Mouse (Mus musculus) C2C12 (cell line): ENCODE data around the gene Prop1.

ENCODE experiments used
- CTCF ChIP-seq: IDR thresholded peaks from one replicate; pipeline ENCODE4 v1.5.1; 2011; ENCODE audit not compliant: control insufficient read depth, insufficient read depth, insufficient read length
- FOSL1 ChIP-seq: IDR thresholded peaks from one replicate; pipeline ENCODE4 v1.8.0; 2011; ENCODE audit warnings: mild to moderate bottlenecking, low read length; ENCODE audit not compliant: poor library complexity, insufficient read depth, severe bottlenecking
- MAX ChIP-seq: IDR thresholded peaks from one replicate; pipeline ENCODE4 v1.6.1; 2011; ENCODE audit warnings: mild to moderate bottlenecking, control low read depth
- MYOD1 ChIP-seq: IDR thresholded peaks from one replicate; pipeline ENCODE4 v1.6.1; 2011; ENCODE audit warnings: low read depth; ENCODE audit not compliant: control insufficient read depth, insufficient read length
- MYOG ChIP-seq: IDR thresholded peaks from one replicate; pipeline ENCODE4 v1.6.1; 2011; ENCODE audit not compliant: control insufficient read depth, insufficient read length; ENCODE audit errors: extremely low read depth

DNA sequence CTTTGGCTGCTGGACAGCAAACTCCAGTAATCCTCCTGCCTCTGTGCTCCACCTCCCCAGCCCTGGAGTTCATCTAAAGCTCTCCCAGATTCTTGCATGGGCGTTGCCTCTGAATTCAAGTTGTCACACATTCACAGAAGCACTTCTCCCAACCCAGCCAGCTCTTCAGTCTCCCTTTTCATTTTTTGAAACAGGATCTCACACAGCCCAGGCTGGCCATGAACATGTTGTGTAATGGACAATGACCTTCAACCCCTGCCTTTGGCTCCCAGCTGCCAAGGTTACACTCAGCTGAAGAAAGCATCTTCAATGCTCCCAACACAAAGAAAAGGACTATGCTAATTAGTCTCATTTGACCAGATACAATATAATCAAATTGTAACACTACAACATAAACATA, 40.3 kb downstream of the Prop1 start:
- TF ChIP-seq CTCF (no peak), MAX (no peak), FOSL1 (no peak), MYOD1 (no peak), MYOG (no peak)
